Mouse (Mus musculus) stomach, embryonic 16.5 days (tissue): ENCODE data around the gene Olfr165. TPM values are rescaled to one million over a fixed set of nuclear protein-coding genes. Genes with fewer than 3 reads are reported as not detected.
"Not testable (repeated sequence)": the region's sequence is repeated elsewhere in the genome, so short reads cannot be mapped to it uniquely, and the experiment has no call there.

Source experiments
- ATAC-seq: fragments of 200-750 bp; cut with Nextera tagmentation; 2 replicates; pipeline ENCODE4 v1.8.0; 2017; ENCODE audit warnings: moderate number of reproducible peaks, moderate TSS enrichment; ENCODE audit not compliant: insufficient read depth, low FRiP score
- H3K27ac ChIP-seq: fragments of 300-500 bp; sonication (generic); 2 replicates; pipeline ENCODE4 v1.5.1; 2014; ENCODE audit warnings: low read length
- H3K27me3 ChIP-seq: fragments of 300-500 bp; sonication (generic); 2 replicates; pipeline ENCODE4 v1.6.1; 2014; ENCODE audit warnings: low read length, control low read depth, mixed read lengths; ENCODE audit not compliant: control insufficient read depth, insufficient read depth
- H3K36me3 ChIP-seq: fragments of 300-500 bp; sonication (generic); 2 replicates; pipeline ENCODE4 v1.6.1; 2014; ENCODE audit warnings: low read length; ENCODE audit not compliant: control insufficient read depth, insufficient read depth
- H3K4me1 ChIP-seq: fragments of 300-500 bp; sonication (generic); 2 replicates; pipeline ENCODE4 v1.6.1; 2014; ENCODE audit warnings: low read length, control low read depth, mixed read lengths; ENCODE audit not compliant: control insufficient read depth, insufficient read depth
- H3K4me2 ChIP-seq: fragments of 300-500 bp; sonication (generic); 2 replicates; pipeline ENCODE4 v1.6.1; 2014; ENCODE audit warnings: low read depth, low read length, mixed read lengths
- H3K4me3 ChIP-seq: fragments of 300-500 bp; sonication (generic); replicated peaks from 2 replicates; pipeline ENCODE4 v1.5.1; 2014; ENCODE audit warnings: mild to moderate bottlenecking, low read length
- H3K9ac ChIP-seq: fragments of 300-500 bp; sonication (generic); 2 replicates; pipeline ENCODE4 v1.6.1; 2014; ENCODE audit warnings: low read length
- H3K9me3 ChIP-seq: fragments of 300-500 bp; sonication (generic); replicated peaks from 2 replicates; pipeline ENCODE4 v1.6.1; 2016; ENCODE audit warnings: low read length, control low read depth; ENCODE audit not compliant: control insufficient read depth
- WGBS: fragments of 180-500 bp; shearing (Covaris S2); extraction: QIAGEN DNeasy Blood & Tissue Kit; methylation state at CpG from one replicate; pipeline ENCODE4 v1.1.7; 2014; 5-methylcytosine and 5-hydroxymethylcytosine counted together
- polyA plus RNA-seq: library from polyadenylated mRNA; unstranded; fragments of >200 nt; fragmentation: Nextera tagmentation; extraction: Ambion mirVana; gene quantifications from 2 replicates; pipeline ENCODE4 v1.2.1, GENCODE M21; 2015

Olfr165 gene
- not detected in 2 replicates for polyA plus RNA-seq

DNA sequence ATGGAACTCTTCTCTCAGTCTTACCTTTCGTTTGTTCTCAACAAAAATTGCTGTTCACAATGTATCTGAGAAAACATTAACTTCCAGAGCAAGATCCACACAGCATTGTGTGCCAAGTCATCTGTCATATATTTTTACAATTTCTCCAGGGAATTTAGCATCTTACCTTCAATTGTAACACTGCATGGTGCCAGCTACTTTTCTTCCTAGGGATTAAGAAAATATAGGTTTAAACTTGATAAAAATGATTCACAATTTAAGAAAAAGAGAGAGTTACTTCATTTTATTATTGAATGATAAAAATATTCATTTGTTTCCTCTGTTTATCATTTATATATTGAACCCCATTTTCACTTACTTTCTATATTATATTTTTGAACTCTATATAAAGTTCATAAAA is at the start of gene Olfr165:
Gene Olfr165, minus strand, starts transcription at position 101 of the 400 bp plus-strand sequence.
- no peak within 1 kb of the TSS for H3K9ac ChIP-seq
- H3K27me3 ChIP-seq: no peaks in the 10 kb centered on the region
- WGBS: 44% methylated on average over 1 of the region's 1 CpGs
- no peaks in the 10 kb centered on the region for H3K4me1 ChIP-seq
- H3K4me2 ChIP-seq: no peak within 1 kb of the TSS
- no peak for ATAC-seq
- no peak within 1 kb of the TSS for H3K4me3 ChIP-seq
- H3K36me3 ChIP-seq: no peaks in the 10 kb centered on the region
- H3K27ac ChIP-seq: no peak within 1 kb of the TSS
- no peaks in the 10 kb centered on the region for H3K9me3 ChIP-seq

DNA sequence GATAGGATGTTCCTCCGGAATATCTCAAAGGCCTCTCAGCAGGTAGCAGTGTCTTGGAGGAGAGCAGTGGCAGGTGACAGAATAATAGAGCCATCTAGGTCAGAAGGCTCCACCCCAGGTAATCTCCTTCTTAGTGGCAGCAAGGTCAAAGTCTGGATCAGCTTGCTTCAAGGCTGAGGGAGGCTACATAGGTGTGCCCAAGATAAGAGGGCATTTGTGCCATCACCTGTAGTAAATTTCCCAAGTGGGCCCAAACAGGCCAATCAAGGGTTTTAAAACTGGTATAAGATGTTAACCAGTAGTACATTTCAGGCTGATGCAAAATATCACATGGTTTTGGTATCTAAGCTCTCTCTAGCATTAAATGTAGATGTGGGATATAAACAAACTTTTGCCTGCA is 41.4 kb upstream of the Olfr165 start:
- ATAC-seq: no peak

DNA sequence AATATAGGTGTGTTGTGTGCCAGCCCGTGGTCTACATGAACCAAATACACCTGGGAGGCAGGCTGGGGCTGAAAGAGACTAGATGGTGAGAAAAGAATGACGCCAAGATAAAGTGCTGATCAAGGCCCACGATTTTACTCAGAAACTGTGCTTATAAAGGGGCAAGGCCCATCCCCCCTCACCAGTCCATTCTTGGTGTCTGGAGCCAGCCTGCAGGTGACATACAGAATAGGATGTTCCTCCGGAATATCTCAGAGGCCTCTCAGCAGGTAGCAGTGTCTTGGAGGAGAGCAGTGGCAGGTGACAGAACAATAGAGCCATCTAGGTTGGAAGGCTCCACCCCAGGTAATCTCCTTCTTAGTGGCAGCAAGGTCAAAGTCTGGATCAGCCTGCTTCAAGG is 35.8 kb upstream of the Olfr165 start:
- H3K4me3 ChIP-seq, H3K36me3 ChIP-seq, H3K27ac ChIP-seq, H3K4me1 ChIP-seq, ATAC-seq, H3K27me3 ChIP-seq, H3K4me2 ChIP-seq, H3K9me3 ChIP-seq, H3K9ac ChIP-seq: not testable (repeated sequence)
- WGBS: 73% methylated on average over 4 of the region's 4 CpGs

More for the DNA sequence above, 41.4 kb upstream of the Olfr165 start:
- Histone ChIP-seq H3K27me3 (no peaks in the 10 kb centered on the region), H3K4me3 (no peak overlapping the region), H3K9ac (no peak overlapping the region), H3K9me3 (no peaks in the 10 kb centered on the region), H3K4me2 (no peak overlapping the region), H3K36me3 (no peaks in the 10 kb centered on the region), H3K4me1 (no peaks in the 10 kb centered on the region), H3K27ac (no peak overlapping the region)
- WGBS: 86% methylated on average over 1 of the region's 1 CpGs

DNA sequence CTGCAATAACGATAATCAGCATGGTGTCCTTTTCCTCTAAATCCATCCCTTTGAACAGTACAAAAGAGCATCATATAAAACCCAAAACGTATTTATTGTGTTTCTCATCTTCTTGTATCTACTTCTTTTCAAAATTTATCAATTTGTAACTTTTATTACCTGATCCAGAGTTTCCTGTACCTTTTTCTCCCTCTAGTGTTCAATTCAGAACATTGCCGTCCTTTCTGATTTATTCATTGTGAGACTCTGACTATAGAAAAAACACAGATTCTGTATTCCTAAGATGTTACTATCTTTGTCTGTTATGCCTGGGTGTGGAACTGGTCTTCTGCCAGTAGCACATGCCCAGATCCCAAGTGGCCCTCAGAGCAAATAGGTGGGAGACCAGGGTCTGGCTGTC is 35.0 kb downstream of the Olfr165 start:
- no peak for ATAC-seq
- Histone ChIP-seq H3K4me1 (no peaks in the 10 kb centered on the region), H3K27ac (no peak overlapping the region), H3K9me3 (no peaks in the 10 kb centered on the region), H3K4me2 (no peak overlapping the region), H3K4me3 (no peak overlapping the region), H3K36me3 (no peaks in the 10 kb centered on the region), H3K27me3 (no peaks in the 10 kb centered on the region), H3K9ac (no peak overlapping the region)
- WGBS: 58% methylated on average over 3 of the region's 3 CpGs

Other genes starting within 250 kb of the Olfr165 start
- gene Olfr164, start 109.1 kb downstream of the Olfr165 start, polyA plus RNA-seq: not detected in 2 replicates
- not detected in 2 replicates for gene Olfr166, start 60.6 kb upstream of the Olfr165 start, polyA plus RNA-seq
- gene Olfr167, start 99.1 kb upstream of the Olfr165 start, polyA plus RNA-seq: not detected in 2 replicates
- gene Olfr168, start 112.4 kb upstream of the Olfr165 start, polyA plus RNA-seq: not detected in 2 replicates
- not detected in 2 replicates for gene Olfr169, start 148.7 kb upstream of the Olfr165 start, polyA plus RNA-seq
- gene Olfr170, start 188.7 kb upstream of the Olfr165 start, polyA plus RNA-seq: not detected in 2 replicates
- not detected in 2 replicates for gene Olfr171, start 206.8 kb upstream of the Olfr165 start, polyA plus RNA-seq